Mouse (Mus musculus) frontal cortex, adult 2 months (tissue): ENCODE measurements around the gene Rimklb. TPM values are rescaled to one million over a fixed set of nuclear protein-coding genes. Genes with fewer than 3 reads are reported as not detected.
"Not testable (repeated sequence)": the region's sequence is repeated elsewhere in the genome, so short reads cannot be mapped to it uniquely, and the experiment has no call there.

Source experiments
- DNase-seq, 2 experiments: peaks; one replicate each; pipeline ENCODE4 v3.0.0; 2022; ENCODE audit warnings: low spot score in 1 of 2; ENCODE audit errors: extremely low spot score in 1 of 2
- polyA plus RNA-seq: library from polyadenylated mRNA; depleted of rRNA; stranded (reverse); fragments of >200 nt; gene quantifications from 2 replicates; pipeline ENCODE4 v1.2.3, GENCODE M21; 2012

Gene Rimklb
- polyA plus RNA-seq, 1 experiment, result 54.9 TPM

GRCm38 (mm10) chr6:122505041-122505440 is 6.5 kb upstream of the Rimklb start:
- DNase-seq, result no peak

- peak in 1 of 2 experiments; percentile 78 for DNase-seq
Observed at GRCm38 (mm10) chr6:122496501-122496900, 2.1 kb downstream of the Rimklb start.

- DNase-seq, result peak in 1 of 2 experiments; percentile 43
Observed at GRCm38 (mm10) chr6:122495082-122495881, 3.3 kb downstream of the Rimklb start.

GRCm38 (mm10) chr6:122493799-122494472 is 4.6 kb downstream of the Rimklb start:
- DNase-seq, result no peak

- no peak for DNase-seq
Observed at GRCm38 (mm10) chr6:122492479-122492878, 6.1 kb downstream of the Rimklb start.

GRCm38 (mm10) chr6:122491557-122491956 is 7.0 kb downstream of the Rimklb start:
- DNase-seq, result peak in 1 of 2 experiments; percentile 62

- DNase-seq, result no peak
Observed at GRCm38 (mm10) chr6:122490929-122491512, 7.5 kb downstream of the Rimklb start.

- peak in 1 of 2 experiments; percentile 37 for DNase-seq
Observed at GRCm38 (mm10) chr6:122486297-122487117, 12.1 kb downstream of the Rimklb start.

GRCm38 (mm10) chr6:122485401-122486296 is 12.9 kb downstream of the Rimklb start:
- no peak for DNase-seq

GRCm38 (mm10) chr6:122478062-122478461 is 20.5 kb downstream of the Rimklb start:
- DNase-seq, result no peak

GRCm38 (mm10) chr6:122471461-122471860 is 27.1 kb downstream of the Rimklb start:
- DNase-seq, result not testable (repeated sequence)

GRCm38 (mm10) chr6:122470240-122470639 is 28.3 kb downstream of the Rimklb start:
- DNase-seq, result no peak

GRCm38 (mm10) chr6:122469030-122469640 is 29.4 kb downstream of the Rimklb start:
- DNase-seq, result no peak

- DNase-seq, result no peak
Observed at GRCm38 (mm10) chr6:122466092-122466713, 32.4 kb downstream of the Rimklb start.

GRCm38 (mm10) chr6:122458946-122459693 is 39.4 kb downstream of the Rimklb start:
- peak in 1 of 2 experiments; percentile 34 for DNase-seq

- DNase-seq, result peak in 1 of 2 experiments; percentile 13
Observed at GRCm38 (mm10) chr6:122447848-122448247, 50.7 kb downstream of the Rimklb start.

GRCm38 (mm10) chr6:122445215-122445614 is 53.3 kb downstream of the Rimklb start:
- DNase-seq, result no peak
